Mouse (Mus musculus) testis, adult 2 months (tissue): Measurements from ENCODE around the gene Usp38.

Experiments
- CTCF ChIP-seq: fragments of 200-500 bp; IDR thresholded peaks from 2 replicates; pipeline ENCODE4 v1.5.1; 2012; ENCODE audit warnings: low read depth, mild to moderate bottlenecking, inconsistent platforms, low read length, moderate library complexity; ENCODE audit not compliant: control insufficient read depth, insufficient read depth, insufficient replicate concordance
- POLR2A ChIP-seq: fragments of 200-500 bp; IDR thresholded peaks from 2 replicates; pipeline ENCODE4 v1.6.1; 2012; ENCODE audit warnings: low read depth, mild to moderate bottlenecking, inconsistent platforms, low read length, moderate library complexity; ENCODE audit not compliant: control insufficient read depth

- TF ChIP-seq POLR2A (no peak), CTCF (no peak)
Measured at GRCm38 (mm10) chr8:80982829-80983228, 31.9 kb downstream of the Usp38 start.
